Mouse (Mus musculus): Measurements from ENCODE around the gene Klhl29.
A peak's percentile ranks its signal among the peaks of the same experiment; 100 is the strongest.
"Not testable (repeated sequence)": the region's sequence is repeated elsewhere in the genome, so short reads cannot be mapped to it uniquely, and the experiment has no call there.

The Klhl29 gene

DNA sequence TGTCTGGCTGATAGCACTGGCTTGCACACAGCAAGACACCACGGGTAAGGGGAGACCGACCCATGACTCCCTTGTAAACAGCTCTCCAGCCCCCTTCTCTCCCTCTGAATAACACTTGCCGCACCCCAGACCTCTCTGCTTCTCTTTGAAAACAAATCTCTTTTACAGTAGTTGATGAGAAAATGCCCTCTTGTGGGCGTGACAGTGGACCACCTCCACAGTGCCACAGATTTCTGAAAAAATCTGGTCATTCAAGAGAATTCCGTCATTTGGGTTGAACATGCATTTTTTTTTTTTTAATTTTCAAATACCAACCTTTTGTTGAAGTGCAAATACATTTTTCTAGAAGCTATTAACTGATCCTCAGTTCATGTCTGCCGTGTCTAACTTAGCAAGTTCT is 17.0 kb downstream of the Klhl29 start:
- no peak for DNase-seq (ENCODE audit: low read depth, low spot score)

DNA sequence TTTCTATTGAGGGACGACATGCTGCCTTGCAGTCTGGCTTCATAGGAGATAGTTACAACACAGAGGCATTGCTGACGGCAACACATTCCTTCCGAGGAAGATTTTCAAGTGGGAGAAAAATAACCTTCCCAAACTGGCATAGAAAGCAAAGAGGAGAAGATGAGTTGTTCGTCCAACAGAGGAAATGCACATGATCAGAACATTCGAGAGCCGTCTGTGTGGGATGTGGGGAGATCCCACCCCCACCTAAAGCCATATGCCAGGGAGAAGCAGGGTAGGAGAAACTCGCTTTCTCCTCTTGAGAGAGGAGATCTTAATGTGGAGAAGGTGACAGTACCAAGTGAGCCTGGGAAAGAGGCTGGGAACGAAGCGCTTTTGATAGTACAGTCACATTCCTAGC is 22.1 kb downstream of the Klhl29 start:
- no peak for DNase-seq (ENCODE audit: low read depth, low spot score)

DNA sequence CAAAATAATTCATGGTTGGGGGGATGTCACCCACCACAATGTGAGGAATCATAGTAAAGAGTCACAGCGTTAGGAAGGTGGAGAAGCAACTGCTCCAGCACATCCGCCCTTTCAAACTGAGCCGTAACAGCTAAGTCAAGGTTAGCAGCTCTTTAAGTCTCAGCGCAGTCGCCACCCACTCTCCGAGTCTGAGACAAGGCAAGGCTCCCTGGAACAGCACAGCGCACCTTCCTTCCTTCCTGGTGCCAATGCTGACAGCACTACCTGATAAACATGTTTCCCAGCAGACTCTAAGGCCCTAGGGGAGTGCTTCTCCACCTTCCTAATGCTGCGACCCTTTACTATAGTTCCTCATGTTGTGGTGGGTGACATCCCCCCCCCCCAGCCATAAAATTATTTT is 22.7 kb downstream of the Klhl29 start:
- no peak for DNase-seq (ENCODE audit: low read depth, low spot score)

DNA sequence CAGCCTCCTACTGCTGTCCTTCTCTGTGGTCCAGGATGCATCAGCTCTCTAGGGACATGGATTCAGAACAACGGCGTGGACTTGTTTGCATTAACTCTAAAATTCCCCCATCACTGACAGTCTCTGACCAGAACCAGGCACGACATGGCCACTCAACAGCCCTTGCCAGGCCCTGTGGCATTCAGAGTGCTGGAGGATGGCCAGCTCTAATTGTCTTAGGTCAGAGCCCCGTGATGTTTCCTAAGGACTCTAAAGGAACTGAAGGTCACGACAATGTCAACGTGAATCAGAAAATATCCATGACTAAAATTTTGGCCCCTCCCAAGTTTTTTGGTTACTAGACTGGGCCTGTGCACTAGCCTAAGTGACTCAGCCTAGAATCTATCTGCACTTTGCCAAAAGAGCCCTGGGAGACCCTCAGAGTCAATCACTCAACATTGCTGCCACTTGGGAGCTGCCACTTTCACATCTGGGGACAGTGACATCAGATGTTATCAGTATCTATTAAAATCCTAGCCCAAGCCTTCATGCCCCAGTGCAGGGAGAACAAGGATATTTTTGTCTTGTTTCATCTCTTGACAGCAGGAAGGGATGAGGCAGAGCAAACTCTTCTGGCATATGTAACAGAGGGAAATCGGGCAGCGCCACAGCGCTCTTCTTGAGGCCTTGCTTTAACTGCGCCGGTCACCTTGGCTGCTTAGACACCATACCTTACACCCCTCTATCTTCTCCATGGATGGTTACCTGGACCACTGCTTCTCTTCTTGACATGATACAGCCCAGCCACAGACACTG is 24.8 kb downstream of the Klhl29 start:
- DNase-seq (ENCODE audit: low read depth, low spot score) = no peak

DNA sequence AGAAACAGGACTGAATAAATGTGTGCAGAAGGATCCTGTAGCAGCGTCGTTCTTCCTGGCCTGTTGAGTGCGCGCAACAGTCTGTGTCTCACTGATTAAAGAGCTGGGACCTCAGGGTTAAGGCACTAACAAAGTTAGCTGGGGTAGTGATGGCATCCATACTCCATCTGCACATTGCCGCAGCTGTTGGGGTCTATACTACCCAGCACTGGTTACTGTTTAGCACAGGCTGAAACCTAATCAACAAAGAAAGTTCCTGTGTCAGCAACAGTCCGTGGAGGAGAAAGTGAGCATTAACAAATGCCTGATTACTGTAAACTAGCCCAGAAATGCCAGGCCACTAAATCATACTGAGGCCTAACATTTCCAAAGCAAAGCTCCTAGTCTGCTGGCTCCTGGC is 30.4 kb downstream of the Klhl29 start:
- no peak for DNase-seq (ENCODE audit: low read depth, low spot score)

DNA sequence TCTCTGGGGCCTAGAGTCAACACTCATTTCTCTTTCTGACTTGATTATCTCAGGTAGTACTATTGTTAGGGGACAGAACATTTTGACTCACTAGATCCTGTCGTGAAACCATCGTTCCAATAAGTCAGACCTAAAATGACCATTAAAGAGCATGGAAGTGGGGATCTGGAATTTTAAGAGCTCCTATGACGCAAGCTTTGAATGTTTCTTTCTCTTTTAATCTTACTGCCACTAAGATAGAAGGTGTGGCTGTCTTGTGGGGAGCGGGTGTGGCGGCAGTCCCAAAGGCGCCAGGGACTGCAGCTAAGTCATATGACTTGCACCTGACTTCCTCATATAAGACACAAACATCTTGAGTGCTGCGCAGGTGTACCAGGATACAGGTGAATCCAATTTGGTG is 31.0 kb downstream of the Klhl29 start:
- DNase-seq (ENCODE audit: low read depth, low spot score) = not testable (repeated sequence)

DNA sequence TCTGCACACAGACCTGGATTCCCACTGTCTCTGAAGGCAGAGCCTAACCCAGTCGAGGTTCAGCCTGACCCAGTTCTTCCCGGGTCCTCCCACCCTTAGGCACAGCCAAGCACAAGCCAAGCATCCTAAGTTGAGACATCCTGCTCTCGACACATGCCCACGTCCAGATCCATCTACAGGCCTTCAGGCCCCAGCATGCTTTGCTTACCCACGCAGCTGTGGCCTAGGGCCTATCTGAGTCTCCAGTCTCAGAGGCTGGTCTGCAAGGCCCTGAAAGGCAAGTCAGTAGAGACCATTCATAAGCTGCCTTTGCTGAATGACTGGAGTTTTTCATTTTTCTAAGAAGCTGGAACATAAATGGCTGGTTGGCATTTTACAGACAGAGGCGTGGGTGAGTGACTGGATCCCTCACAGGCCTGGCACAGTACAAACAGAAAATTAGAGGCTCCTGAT is 35.3 kb downstream of the Klhl29 start:
- DNase-seq (ENCODE audit: low read depth, low spot score) = no peak

DNA sequence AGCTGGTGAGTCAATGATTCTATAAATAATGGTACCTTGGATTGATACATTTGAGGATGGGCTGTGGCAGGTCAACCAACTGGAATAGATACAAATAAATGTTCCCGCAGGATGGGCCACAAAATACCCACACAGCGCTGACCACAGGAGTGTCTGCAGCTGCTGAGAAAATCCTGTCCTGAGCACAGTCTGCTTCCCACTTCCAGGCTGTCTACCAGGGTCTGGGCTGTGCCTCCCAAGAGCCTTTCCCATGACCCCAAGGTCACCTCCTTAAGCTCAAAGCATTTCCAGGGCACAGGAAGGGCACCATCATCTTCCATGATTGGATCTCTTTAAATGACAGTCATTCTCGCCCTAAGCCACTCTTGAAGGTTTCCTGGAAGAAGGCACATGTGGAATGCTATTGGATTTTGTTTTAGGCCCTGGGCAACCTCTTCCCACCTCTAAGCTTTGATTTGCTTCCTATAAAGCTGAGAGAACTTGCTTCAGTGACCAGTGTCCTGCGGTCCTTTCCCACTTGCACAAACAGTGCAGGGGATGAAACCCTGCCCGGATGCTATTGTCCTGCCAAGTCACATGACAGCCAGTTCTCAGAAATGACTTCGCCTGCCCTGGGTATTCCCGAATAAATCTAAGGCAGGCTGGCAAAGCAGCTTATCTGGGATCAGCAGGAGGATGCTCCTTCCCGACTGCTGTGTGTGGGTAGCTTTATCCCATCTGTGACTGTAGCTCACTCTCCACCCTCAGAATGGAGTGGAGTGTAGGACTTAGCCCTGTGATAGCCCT is 38.4 kb downstream of the Klhl29 start:
- DNase-seq (ENCODE audit: low read depth, low spot score) = peak; percentile 68

DNA sequence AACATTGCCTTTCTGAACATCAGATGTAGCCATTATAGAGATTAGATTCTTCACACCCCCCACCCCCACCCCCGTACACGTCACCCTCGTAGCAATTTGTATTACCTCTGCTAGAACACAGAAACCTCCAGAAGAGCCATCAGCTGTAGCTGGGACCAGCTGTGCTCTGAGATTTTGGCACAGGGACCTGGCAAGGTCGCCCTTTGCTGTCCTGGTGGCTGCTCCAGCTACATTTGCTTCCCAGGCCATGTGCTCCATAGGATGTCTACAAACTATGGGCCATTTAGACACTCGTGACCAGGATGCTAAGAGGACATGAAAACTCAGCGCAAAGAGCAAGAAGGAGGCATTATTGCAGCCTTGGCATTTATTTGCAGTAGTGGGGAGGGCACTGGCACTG is 39.2 kb downstream of the Klhl29 start:
- DNase-seq (ENCODE audit: low read depth, low spot score) = no peak

DNA sequence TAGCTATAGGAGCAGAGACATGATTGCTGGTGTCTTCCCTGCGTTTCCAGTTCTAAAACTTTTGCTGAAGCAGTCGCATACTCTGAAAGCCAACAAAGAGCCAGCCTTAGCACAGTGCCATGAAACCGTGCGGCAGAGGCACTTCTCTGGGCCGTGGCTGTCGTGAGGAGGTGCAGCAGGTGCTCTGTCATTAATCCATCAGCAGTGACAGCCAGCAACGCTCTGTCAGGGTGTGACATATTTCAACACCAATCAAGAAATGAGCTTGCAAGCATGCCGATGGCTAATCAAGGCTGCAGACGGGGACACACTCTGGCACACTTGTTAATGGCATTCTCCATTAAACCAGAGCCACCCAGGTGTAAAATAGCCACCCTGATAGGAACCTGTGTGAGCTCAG is 40.5 kb downstream of the Klhl29 start:
- DNase-seq (ENCODE audit: low read depth, low spot score) = no peak

DNA sequence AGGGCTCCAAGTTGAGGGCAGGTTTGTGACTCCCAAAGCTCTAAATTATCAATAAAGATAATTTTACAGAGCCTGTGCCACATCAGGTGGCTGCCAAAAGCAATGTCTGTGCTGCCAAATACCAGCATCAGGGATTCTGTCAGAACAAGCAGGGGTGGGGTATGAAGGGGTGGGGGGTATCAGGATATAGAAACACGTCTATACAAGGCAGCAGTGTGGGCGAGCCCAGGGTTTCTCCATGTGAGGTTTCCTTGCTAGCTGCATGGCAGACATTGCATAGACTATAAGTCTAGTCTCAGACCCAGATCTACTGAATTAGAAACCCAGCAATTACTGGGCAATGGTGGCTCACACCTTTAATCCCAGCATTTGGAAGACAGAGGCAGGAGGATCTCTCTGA is 41.3 kb downstream of the Klhl29 start:
- DNase-seq (ENCODE audit: low read depth, low spot score) = no peak

DNA sequence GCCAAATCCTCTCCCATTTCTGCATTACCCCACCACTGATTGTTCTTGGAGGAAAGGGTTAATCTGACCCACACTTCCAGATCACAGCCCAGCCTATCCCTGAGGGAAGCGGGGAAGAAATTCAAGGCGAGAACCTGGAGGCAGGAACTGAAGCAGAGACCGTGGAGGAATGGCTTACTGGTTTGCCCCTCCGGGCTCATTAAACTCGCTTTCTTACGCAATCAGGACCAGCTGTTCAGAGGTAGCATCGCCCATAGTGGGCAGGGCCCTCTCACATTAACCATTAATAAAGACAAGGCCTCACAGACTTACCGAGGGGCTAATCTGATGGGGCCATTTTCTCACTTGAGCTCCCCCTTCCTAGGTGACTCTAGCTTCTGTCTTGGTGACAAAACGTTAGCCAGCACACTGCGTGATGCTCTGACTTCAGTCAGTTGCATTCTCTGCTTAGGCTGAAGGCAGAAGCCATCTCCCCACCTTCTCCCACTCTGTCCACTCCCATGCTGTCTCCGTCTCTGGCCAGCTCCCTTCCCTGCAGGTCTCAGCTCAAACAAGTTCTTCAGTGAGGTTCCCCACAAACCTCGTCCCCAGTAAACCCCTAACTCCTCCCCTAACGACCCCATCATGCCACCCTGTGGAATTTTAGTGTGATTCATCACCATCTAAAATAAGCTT is 43.5 kb downstream of the Klhl29 start:
- DNase-seq (ENCODE audit: low read depth, low spot score) = no peak

DNA sequence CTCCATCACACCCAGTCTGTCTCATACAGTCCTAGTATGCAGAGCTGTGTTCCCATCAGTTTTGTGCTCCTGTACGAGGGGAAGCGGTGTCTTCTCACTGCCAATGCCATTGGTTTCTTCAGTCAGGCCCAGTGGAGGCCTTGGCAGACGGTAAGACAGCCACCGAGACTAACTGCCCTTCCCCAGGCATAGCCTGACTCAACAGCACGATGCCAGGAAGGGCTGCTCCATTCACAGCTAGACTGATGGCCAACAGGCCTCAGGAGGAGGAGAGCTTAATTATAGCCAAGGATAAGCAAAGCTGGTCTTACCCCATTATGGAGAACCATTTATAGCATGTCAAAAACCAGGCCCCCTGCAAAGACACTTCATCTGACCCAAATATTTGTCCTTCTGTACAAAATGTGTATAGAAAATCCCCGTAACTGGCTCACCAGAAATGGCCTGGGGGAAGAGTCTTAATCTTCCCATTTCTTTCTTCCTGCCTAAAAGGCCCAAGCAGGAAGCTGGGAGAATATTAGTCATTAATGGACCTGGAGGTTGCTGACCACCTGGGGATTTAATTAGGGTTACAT is 44.9 kb downstream of the Klhl29 start:
- DNase-seq (ENCODE audit: low read depth, low spot score) = no peak

DNA sequence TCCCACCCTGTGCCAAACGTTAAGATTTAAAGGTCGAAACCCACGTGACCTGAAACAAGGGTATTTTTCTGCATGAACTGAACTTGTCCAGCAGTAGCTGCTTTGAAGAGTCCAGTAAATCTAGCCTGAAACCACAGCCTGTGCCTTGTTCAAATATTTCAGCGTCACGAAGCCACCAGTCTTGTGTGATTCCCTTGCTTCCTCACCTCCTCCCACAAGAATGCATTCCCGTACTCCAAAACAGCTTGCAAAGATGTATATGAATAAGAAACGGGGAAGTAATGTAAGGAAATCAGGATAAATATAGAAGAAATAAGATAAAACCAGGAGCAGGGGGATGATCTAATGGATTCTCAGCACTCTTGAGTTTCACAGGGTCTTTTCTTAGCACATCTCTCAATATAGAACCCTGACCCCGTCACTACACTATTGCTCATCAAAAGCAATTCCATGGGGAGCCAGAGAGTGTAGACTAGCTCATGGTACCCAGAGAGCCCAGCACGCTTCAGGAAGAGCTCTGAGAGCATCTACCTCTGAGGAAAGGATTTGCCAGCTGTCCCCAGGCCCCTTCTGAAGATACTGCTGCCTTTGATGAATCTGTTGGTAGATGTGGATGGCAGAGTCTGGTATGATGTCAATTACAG is 52.9 kb downstream of the Klhl29 start:
- no peak for DNase-seq (ENCODE audit: low read depth, low spot score)

DNA sequence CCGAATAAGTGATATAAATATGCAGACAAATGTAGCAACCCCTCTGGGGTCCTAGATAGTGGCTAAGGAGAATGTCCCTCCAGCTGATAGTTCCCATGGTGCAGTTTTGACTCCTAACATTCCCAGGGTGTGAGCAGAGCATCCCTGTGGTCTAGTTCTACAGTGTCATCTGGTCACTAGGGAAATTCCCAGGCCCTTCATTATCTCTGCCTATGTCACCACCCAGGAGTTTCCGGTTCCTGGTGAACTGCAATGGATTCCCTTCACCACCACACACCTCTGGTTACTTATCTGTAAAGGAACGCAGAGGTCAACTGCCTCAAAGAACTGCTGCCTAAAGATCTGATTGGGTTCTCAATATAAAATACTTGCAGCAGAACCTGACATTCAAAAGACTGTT is 54.5 kb downstream of the Klhl29 start:
- DNase-seq (ENCODE audit: low read depth, low spot score) = no peak

DNA sequence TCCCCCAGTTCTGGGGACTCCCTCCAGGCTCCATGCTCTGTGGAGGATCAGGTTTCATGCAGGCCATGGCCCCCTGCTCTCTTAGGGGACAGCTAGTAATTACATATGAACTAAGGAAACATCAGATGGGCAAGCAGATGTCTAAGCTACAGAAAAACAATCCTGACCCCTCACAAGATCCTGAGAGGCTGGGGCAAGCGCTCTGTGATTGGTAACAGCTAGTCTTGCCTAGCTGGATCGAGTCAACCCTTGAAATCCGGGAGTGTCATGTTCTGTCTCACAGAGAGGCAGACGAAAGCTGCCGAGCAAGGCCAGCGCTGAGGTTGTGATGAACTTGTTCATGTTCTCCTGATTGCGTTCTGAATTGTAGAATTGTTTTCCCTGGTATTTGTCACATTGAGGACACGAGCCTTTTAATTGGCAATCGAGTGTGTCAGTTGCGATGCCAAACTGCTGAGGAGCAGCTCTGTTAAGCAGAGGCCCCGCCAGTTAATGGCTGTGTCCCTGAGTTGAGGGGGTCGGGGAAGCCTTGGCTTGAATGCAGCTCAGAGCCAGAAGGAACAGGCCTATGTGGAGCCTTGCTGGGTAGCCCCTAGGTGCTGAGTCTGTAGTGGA is 56.0 kb downstream of the Klhl29 start:
- DNase-seq (ENCODE audit: low read depth, low spot score) = no peak

DNA sequence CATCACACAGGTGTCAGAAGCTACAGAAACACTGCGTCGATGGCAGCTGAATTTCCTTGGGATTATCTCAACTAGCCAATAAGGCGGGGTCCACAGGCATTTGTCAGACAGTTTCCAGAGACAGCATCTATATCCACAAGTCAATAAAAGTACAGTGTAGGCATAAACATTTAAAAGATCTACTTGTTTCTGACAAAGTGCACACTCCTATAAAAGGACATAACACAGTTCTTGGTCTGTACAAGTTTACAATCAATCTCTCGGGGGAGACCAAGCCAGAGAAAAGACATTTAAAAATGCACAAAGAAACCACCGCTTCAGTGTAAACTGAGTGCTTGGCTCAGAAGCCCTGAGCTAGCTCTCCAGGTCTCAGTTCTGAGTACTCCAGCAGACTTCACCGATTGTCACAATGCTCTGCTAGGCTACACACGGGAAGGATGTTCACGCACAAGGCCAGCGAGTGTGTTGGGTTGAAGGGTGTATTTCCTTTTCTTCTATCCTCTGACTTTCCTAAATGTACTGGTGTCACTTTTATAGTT is 59.4 kb downstream of the Klhl29 start:
- no peak for DNase-seq (ENCODE audit: low read depth, low spot score)

DNA sequence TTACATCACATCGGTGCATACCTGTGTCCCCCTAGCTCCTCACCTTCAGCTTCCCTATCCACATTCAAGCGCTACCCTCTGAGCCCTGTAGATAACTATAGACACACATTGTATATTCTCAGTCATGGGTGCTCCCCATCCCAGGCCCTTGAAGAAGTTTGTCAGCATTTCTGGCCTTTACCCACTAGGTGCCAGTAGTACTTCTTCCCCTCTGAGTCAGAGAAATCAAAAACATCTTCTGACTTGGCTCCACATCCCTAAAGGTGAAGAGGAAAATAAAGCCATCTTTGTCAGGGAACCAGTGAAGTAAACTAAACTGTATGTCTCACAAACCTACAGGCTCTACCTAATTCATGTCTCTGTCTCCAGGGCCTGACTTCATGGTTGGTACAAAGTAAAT is 67.6 kb downstream of the Klhl29 start:
- no peak for DNase-seq (ENCODE audit: low read depth, low spot score)

DNA sequence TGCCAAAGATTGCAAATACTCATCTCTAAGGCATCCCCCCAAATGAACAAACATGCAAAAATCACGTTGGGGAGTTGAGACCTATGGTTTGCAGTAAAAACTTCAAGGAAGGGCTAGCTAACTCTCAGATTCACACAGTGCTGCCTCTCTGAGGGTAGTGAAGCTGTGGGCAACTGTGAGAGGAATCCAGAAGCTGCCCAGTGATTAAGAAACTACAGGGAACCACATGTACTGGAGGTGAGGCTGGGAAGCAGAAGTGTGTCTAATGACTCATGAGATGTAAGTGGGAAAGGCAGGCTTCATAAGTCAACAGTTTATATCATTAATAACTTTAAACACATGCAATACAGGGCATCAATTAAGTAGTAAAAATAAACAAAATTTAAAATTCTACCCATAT is 70.0 kb downstream of the Klhl29 start:
- no peak for DNase-seq (ENCODE audit: low read depth, low spot score)

DNA sequence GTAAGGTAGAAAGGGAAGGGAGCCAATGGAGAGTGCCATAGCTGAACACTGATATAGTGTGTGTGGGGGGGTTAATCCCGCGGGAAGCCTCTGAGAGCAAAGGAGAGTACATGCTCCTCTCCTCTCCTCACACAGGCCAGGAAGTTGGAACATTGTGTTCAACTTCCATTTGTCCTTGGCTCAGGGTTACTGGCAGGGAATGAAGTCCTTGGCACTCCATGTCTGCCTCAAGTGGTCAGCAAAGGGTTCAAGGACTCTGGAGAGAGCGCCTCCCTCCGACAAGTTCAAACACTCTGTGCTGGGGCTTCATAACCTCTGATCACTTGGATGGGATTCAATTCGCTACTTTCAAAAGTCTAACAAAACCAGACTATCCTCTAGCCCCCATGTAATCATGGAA is 71.6 kb downstream of the Klhl29 start:
- no peak for DNase-seq (ENCODE audit: low read depth, low spot score)

DNA sequence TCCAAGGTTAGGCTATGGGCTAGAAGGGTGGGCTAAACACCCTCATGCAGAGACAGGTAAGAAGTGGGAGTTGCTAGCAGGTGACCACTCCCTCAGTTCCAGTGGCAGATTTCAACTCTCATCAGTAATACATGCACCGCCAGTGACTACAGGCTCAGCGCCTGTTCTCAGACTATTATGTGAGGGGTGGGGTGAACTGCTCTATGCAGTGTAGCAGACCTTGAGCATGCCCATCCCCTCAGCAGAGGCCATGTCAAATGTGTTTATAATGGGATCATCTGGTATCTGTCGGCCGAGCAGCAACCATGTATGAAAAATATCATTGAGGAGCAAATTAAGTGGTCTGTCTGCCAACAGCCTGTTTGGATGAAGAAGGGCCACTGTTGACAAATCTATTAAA is 72.4 kb downstream of the Klhl29 start:
- no peak for DNase-seq (ENCODE audit: low read depth, low spot score)

Measured in retina, postnatal 7 days (tissue).